8 mouse cellular contexts compared by ENCODE assay signal in genomic region chr6:116106967-116107470, GRCm38 (mm10).
DNase-seq lines count a peak whose midpoint lies in the region; ATAC-seq and TF ChIP-seq lines count a peak whose summit lies in the region.

No protein-coding gene starts in this region.

- no peak for DNase-seq in heart, postnatal 36 days
- peak; percentile 24 for DNase-seq in WW6 (ENCODE audit: low read depth, low spot score)
- DNase-seq in heart, postnatal 0 days (ENCODE audit: low spot score), result peak; percentile 14
- DNase-seq in mesoderm, embryonic 11.5 days (ENCODE audit: low read depth, low spot score), result peak; percentile 12
- DNase-seq in adrenal gland, postnatal 10 days, result no peak
- DNase-seq in spleen, postnatal 4 days (ENCODE audit: low spot score in 2 of 2), result no peak
- DNase-seq in kidney, postnatal 4 days, result no peak

- intact Hi-C loops in heart, postnatal 36 days (cut with DNase I), result no loop called here

- WGBS in heart, embryonic 14.5 days, result 0% methylated on average over 6 of the region's 6 CpGs
- 9% methylated on average over 6 of the region's 6 CpGs for WGBS in heart, postnatal 0 days

- no peak for ATAC-seq in heart, embryonic 14.5 days (ENCODE audit: insufficient number of reproducible peaks, insufficient read depth, low FRiP score, low read depth)
- ATAC-seq in heart, postnatal 0 days (ENCODE audit: insufficient read depth, low read depth), result peak; percentile 29; the same call in 1 of the 2 replicates

- peaks cover 4 to 12% of the 10 kb centered on the region in 2 experiments; a peak in 2 of 4 replicates for H3K4me1 ChIP-seq in heart, embryonic 14.5 days (ENCODE audit: control insufficient read depth in 2 of 2, insufficient read depth in 2 of 2, low read length in 2 of 2)
- peaks cover 6% of the 10 kb centered on the region; the same call in 1 of the 2 replicates for H3K4me1 ChIP-seq in heart, postnatal 0 days (ENCODE audit: control insufficient read depth, insufficient read depth)

- H3K27ac ChIP-seq in heart, embryonic 14.5 days (replicated peaks in 1 of 2; ENCODE audit: control insufficient read depth in 1 of 2, insufficient read depth in 1 of 2, low read depth in 2 of 2, low read length in 2 of 2), result peak overlapping the region; percentile 60 to 89
- H3K27ac ChIP-seq in heart, postnatal 0 days (ENCODE audit: low read depth), result peak overlapping the region; percentile 69

- peak overlapping the region; percentile 59 to 76 for H3K4me3 ChIP-seq in heart, embryonic 14.5 days (ENCODE audit: control insufficient read depth in 1 of 2, insufficient read depth in 1 of 2, low read depth in 1 of 2, low read length in 2 of 2)
- peak overlapping the region; percentile 64 for H3K4me3 ChIP-seq in heart, postnatal 0 days (ENCODE audit: low read depth, low read length)

- H3K36me3 ChIP-seq in heart, embryonic 14.5 days (ENCODE audit: control insufficient read depth, insufficient read depth, low read length), result no peaks in the 10 kb centered on the region
- no peaks in the 10 kb centered on the region for H3K36me3 ChIP-seq in heart, postnatal 0 days (replicated peaks; ENCODE audit: control insufficient read depth, insufficient read depth, low read length)

- TF ChIP-seq EP300 in heart, postnatal 0 days (IDR thresholded peaks at IDR 0.05; ENCODE audit: low read depth), result no peak

- no peak for TF ChIP-seq CTCF in heart, postnatal 0 days (IDR thresholded peaks at IDR 0.05; ENCODE audit: low read depth)

- H3K9ac ChIP-seq in heart, embryonic 14.5 days (ENCODE audit: low read length), result peak overlapping the region; percentile 80
- peak overlapping the region; percentile 55 for H3K9ac ChIP-seq in heart, postnatal 0 days (replicated peaks; ENCODE audit: low read depth, low read length)

- H3K27me3 ChIP-seq in heart, embryonic 14.5 days (ENCODE audit: control insufficient read depth, insufficient read depth, low read length), result no peaks in the 10 kb centered on the region
- no peaks in the 10 kb centered on the region for H3K27me3 ChIP-seq in heart, postnatal 0 days (ENCODE audit: control insufficient read depth, insufficient read depth, low read length)

- H3K4me2 ChIP-seq in heart, embryonic 14.5 days (ENCODE audit: low read length), result peak overlapping the region; percentile 84
- peak overlapping the region; percentile 84 for H3K4me2 ChIP-seq in heart, postnatal 0 days (ENCODE audit: low read depth, low read length)

- no peaks in the 10 kb centered on the region for H3K9me3 ChIP-seq in heart, embryonic 14.5 days (ENCODE audit: control insufficient read depth, low read length)
- no peaks in the 10 kb centered on the region for H3K9me3 ChIP-seq in heart, postnatal 0 days (replicated peaks; ENCODE audit: control insufficient read depth, low read length)

Comparison
In these comparisons a context has a peak if more than half of its experiments do, and no peak if none do; other contexts are left out.
1. DNase-seq: peak in WW6 (single experiment), heart, postnatal 0 days (single experiment) and mesoderm, embryonic 11.5 days (single experiment); none in heart, postnatal 36 days (0 of 2), adrenal gland, postnatal 10 days (single experiment), spleen, postnatal 4 days (0 of 2) and kidney, postnatal 4 days (0 of 2).